Mouse (Mus musculus) ES-Bruce4 (cell line): ENCODE data around the gene Rad9b.

Experiments used
- CTCF ChIP-seq: IDR thresholded peaks from one replicate; pipeline ENCODE4 v1.8.1; 2011; ENCODE audit warnings: low read depth, low read length
- POLR2A ChIP-seq: IDR thresholded peaks from one replicate; pipeline ENCODE4 v1.8.1; 2011; ENCODE audit warnings: low read length; ENCODE audit not compliant: insufficient read depth

GRCm38 (mm10) chr5:122402160-122402559 lies 48.1 kb upstream of the Rad9b start:
- TF ChIP-seq CTCF, result no peak
- no peak for TF ChIP-seq POLR2A
